Mouse (Mus musculus) cortical plate, adult 2 months (tissue): ENCODE measurements at regions not wholly inside any gene's neighbourhood (a gene's known extent, or its start where the extent isn't known, plus 50 kb on each side); places are given as distances from the start of the nearest gene placed in this dataset.

Experiments used
- CTCF ChIP-seq: fragments of 200-500 bp; IDR thresholded peaks from 2 replicates; pipeline ENCODE4 v1.5.1; 2011; ENCODE audit warnings: mild to moderate bottlenecking, control low read depth, low read length; ENCODE audit not compliant: insufficient read depth; ENCODE audit errors: extremely low read depth
- POLR2A ChIP-seq: fragments of 200-500 bp; IDR thresholded peaks from 2 replicates; pipeline ENCODE4 v1.6.1; 2011; ENCODE audit warnings: mild to moderate bottlenecking, low read length, control low read depth; ENCODE audit not compliant: insufficient read depth; ENCODE audit errors: extremely low read depth

- TF ChIP-seq CTCF (no peak), POLR2A (0 out of 2 replicates have a peak, but pooled peaks have one; percentile 12)
Observed at GRCm38 (mm10) chr9:41212303-41212901, 50.9 kb upstream of the Ubash3b start.
